Mouse (Mus musculus): ENCODE data around the gene Zfp90. TPM values are rescaled to one million over a fixed set of nuclear protein-coding genes. Genes with fewer than 3 reads are reported as not detected.

Zfp90 gene
- polyA plus RNA-seq, 1 experiment from 2014 or later: 31.4 TPM

GRCm38 (mm10) chr8:106387801-106388415 lies 27.2 kb upstream of the Zfp90 start:
- Histone ChIP-seq H3K9me3 (ENCODE audit: control insufficient read depth, low read length) (no peaks in the 10 kb centered on the region), H3K36me3 (ENCODE audit: control insufficient read depth, insufficient read depth, low read length) (no peaks in the 10 kb centered on the region), H3K4me3 (ENCODE audit: low read depth, low read length) (no peak overlapping the region), H3K4me2 (replicated peaks; ENCODE audit: low read depth, low read length) (no peak overlapping the region), H3K27ac (ENCODE audit: low read depth, low read length) (no peak overlapping the region), H3K9ac (ENCODE audit: low read depth, low read length) (no peak overlapping the region), H3K27me3 (ENCODE audit: control insufficient read depth, insufficient read depth, low read length) (no peaks in the 10 kb centered on the region), H3K4me1 (replicated peaks; ENCODE audit: control insufficient read depth, insufficient read depth, low read length) (no peaks in the 10 kb centered on the region)
- WGBS: 89% methylated on average over 9 of the region's 9 CpGs
- no peak for ATAC-seq (ENCODE audit: low FRiP score)
- no peak for DNase-seq (ENCODE audit: low spot score)

- no peak for ATAC-seq (ENCODE audit: low FRiP score)
Observed at GRCm38 (mm10) chr8:106394493-106394892, 20.6 kb upstream of the Zfp90 start.

GRCm38 (mm10) chr8:106399694-106400093 lies 15.4 kb upstream of the Zfp90 start:
- Histone ChIP-seq H3K4me3 (ENCODE audit: low read depth, low read length) (no peak overlapping the region), H3K4me1 (replicated peaks; ENCODE audit: control insufficient read depth, insufficient read depth, low read length) (no peaks in the 10 kb centered on the region), H3K27me3 (ENCODE audit: control insufficient read depth, insufficient read depth, low read length) (no peaks in the 10 kb centered on the region), H3K9me3 (ENCODE audit: control insufficient read depth, low read length) (no peaks in the 10 kb centered on the region), H3K36me3 (ENCODE audit: control insufficient read depth, insufficient read depth, low read length) (no peaks in the 10 kb centered on the region), H3K4me2 (replicated peaks; ENCODE audit: low read depth, low read length) (no peak overlapping the region), H3K27ac (ENCODE audit: low read depth, low read length) (no peak overlapping the region), H3K9ac (ENCODE audit: low read depth, low read length) (no peak overlapping the region)
- DNase-seq (ENCODE audit: low spot score) (no peak), ATAC-seq (ENCODE audit: low FRiP score) (no peak)
- WGBS: 75% methylated on average over 8 of the region's 8 CpGs

More at GRCm38 (mm10) chr8:106394493-106394892, 20.6 kb upstream of the Zfp90 start:
- DNase-seq (ENCODE audit: low spot score): no peak
- Histone ChIP-seq H3K9ac (ENCODE audit: low read depth, low read length) (no peak overlapping the region), H3K4me3 (ENCODE audit: low read depth, low read length) (no peak overlapping the region), H3K4me1 (replicated peaks; ENCODE audit: control insufficient read depth, insufficient read depth, low read length) (no peaks in the 10 kb centered on the region), H3K27me3 (ENCODE audit: control insufficient read depth, insufficient read depth, low read length) (no peaks in the 10 kb centered on the region), H3K9me3 (ENCODE audit: control insufficient read depth, low read length) (no peaks in the 10 kb centered on the region), H3K27ac (ENCODE audit: low read depth, low read length) (no peak overlapping the region), H3K36me3 (ENCODE audit: control insufficient read depth, insufficient read depth, low read length) (no peaks in the 10 kb centered on the region), H3K4me2 (replicated peaks; ENCODE audit: low read depth, low read length) (no peak overlapping the region)
- 90% methylated on average over 4 of the region's 4 CpGs for WGBS

- Histone ChIP-seq H3K9me3 (ENCODE audit: control insufficient read depth, low read length) (no peaks in the 10 kb centered on the region), H3K27ac (ENCODE audit: low read depth, low read length) (no peak overlapping the region), H3K9ac (ENCODE audit: low read depth, low read length) (no peak overlapping the region), H3K27me3 (ENCODE audit: control insufficient read depth, insufficient read depth, low read length) (no peaks in the 10 kb centered on the region), H3K4me1 (replicated peaks; ENCODE audit: control insufficient read depth, insufficient read depth, low read length) (no peaks in the 10 kb centered on the region), H3K36me3 (ENCODE audit: control insufficient read depth, insufficient read depth, low read length) (no peaks in the 10 kb centered on the region), H3K4me3 (ENCODE audit: low read depth, low read length) (no peak overlapping the region), H3K4me2 (replicated peaks; ENCODE audit: low read depth, low read length) (no peak overlapping the region)
- DNase-seq (ENCODE audit: low spot score) (no peak), ATAC-seq (ENCODE audit: low FRiP score) (no peak)
- 58% methylated on average over 5 of the region's 5 CpGs for WGBS
Observed at GRCm38 (mm10) chr8:106400181-106400580, 14.9 kb upstream of the Zfp90 start.

- WGBS: 48% methylated on average over 12 of the region's 12 CpGs
- H3K27ac ChIP-seq (ENCODE audit: low read depth, low read length): no peak overlapping the region
- H3K4me3 ChIP-seq (ENCODE audit: low read depth, low read length): no peak overlapping the region
- no peak overlapping the region for H3K4me2 ChIP-seq (replicated peaks; ENCODE audit: low read depth, low read length)
- no peaks in the 10 kb centered on the region for H3K4me1 ChIP-seq (replicated peaks; ENCODE audit: control insufficient read depth, insufficient read depth, low read length)
- ATAC-seq (ENCODE audit: low FRiP score) (no peak), DNase-seq (ENCODE audit: low spot score) (peak; percentile 64)
- no peak overlapping the region for H3K9ac ChIP-seq (ENCODE audit: low read depth, low read length)
- no peaks in the 10 kb centered on the region for H3K9me3 ChIP-seq (ENCODE audit: control insufficient read depth, low read length)
- no peaks in the 10 kb centered on the region for H3K36me3 ChIP-seq (ENCODE audit: control insufficient read depth, insufficient read depth, low read length)
- no peaks in the 10 kb centered on the region for H3K27me3 ChIP-seq (ENCODE audit: control insufficient read depth, insufficient read depth, low read length)
Observed at GRCm38 (mm10) chr8:106403246-106403933, 11.7 kb upstream of the Zfp90 start.

- Histone ChIP-seq H3K27ac (ENCODE audit: low read depth, low read length) (no peak overlapping the region), H3K4me1 (replicated peaks; ENCODE audit: control insufficient read depth, insufficient read depth, low read length) (no peaks in the 10 kb centered on the region), H3K4me2 (replicated peaks; ENCODE audit: low read depth, low read length) (no peak overlapping the region), H3K9ac (ENCODE audit: low read depth, low read length) (no peak overlapping the region), H3K4me3 (ENCODE audit: low read depth, low read length) (no peak overlapping the region), H3K9me3 (ENCODE audit: control insufficient read depth, low read length) (no peaks in the 10 kb centered on the region), H3K27me3 (ENCODE audit: control insufficient read depth, insufficient read depth, low read length) (no peaks in the 10 kb centered on the region), H3K36me3 (ENCODE audit: control insufficient read depth, insufficient read depth, low read length) (no peaks in the 10 kb centered on the region)
- ATAC-seq (ENCODE audit: low FRiP score) (no peak), DNase-seq (ENCODE audit: low spot score) (no peak)
- WGBS: 32% methylated on average over 3 of the region's 3 CpGs
Observed at GRCm38 (mm10) chr8:106404825-106405224, 10.3 kb upstream of the Zfp90 start.

- ATAC-seq (ENCODE audit: low FRiP score) (no peak), DNase-seq (ENCODE audit: low spot score) (no peak)
- Histone ChIP-seq H3K36me3 (ENCODE audit: control insufficient read depth, insufficient read depth, low read length) (no peaks in the 10 kb centered on the region), H3K4me3 (ENCODE audit: low read depth, low read length) (no peak overlapping the region), H3K27ac (ENCODE audit: low read depth, low read length) (no peak overlapping the region), H3K4me2 (replicated peaks; ENCODE audit: low read depth, low read length) (no peak overlapping the region), H3K27me3 (ENCODE audit: control insufficient read depth, insufficient read depth, low read length) (no peaks in the 10 kb centered on the region), H3K4me1 (replicated peaks; ENCODE audit: control insufficient read depth, insufficient read depth, low read length) (no peaks in the 10 kb centered on the region), H3K9me3 (ENCODE audit: control insufficient read depth, low read length) (no peaks in the 10 kb centered on the region), H3K9ac (ENCODE audit: low read depth, low read length) (no peak overlapping the region)
- 60% methylated on average over 16 of the region's 16 CpGs for WGBS
Observed at GRCm38 (mm10) chr8:106405810-106406209, 9.3 kb upstream of the Zfp90 start.

- ATAC-seq (ENCODE audit: low FRiP score) (no peak), DNase-seq (ENCODE audit: low spot score) (no peak)
- Histone ChIP-seq H3K9me3 (ENCODE audit: control insufficient read depth, low read length) (no peaks in the 10 kb centered on the region), H3K4me2 (replicated peaks; ENCODE audit: low read depth, low read length) (no peak overlapping the region), H3K27me3 (ENCODE audit: control insufficient read depth, insufficient read depth, low read length) (no peaks in the 10 kb centered on the region), H3K4me3 (ENCODE audit: low read depth, low read length) (no peak overlapping the region), H3K27ac (ENCODE audit: low read depth, low read length) (no peak overlapping the region), H3K4me1 (replicated peaks; ENCODE audit: control insufficient read depth, insufficient read depth, low read length) (no peaks in the 10 kb centered on the region), H3K36me3 (ENCODE audit: control insufficient read depth, insufficient read depth, low read length) (no peaks in the 10 kb centered on the region), H3K9ac (ENCODE audit: low read depth, low read length) (no peak overlapping the region)
- WGBS: 74% methylated on average over 7 of the region's 7 CpGs
Observed at GRCm38 (mm10) chr8:106410055-106410454, 5.1 kb upstream of the Zfp90 start.

GRCm38 (mm10) chr8:106410564-106410963 lies 4.6 kb upstream of the Zfp90 start:
- ATAC-seq (ENCODE audit: low FRiP score) (no peak), DNase-seq (ENCODE audit: low spot score) (no peak)
- no peak overlapping the region for H3K4me2 ChIP-seq (replicated peaks; ENCODE audit: low read depth, low read length)
- H3K9ac ChIP-seq (ENCODE audit: low read depth, low read length): no peak overlapping the region
- no peak overlapping the region for H3K4me3 ChIP-seq (ENCODE audit: low read depth, low read length)
- 79% methylated on average over 7 of the region's 7 CpGs for WGBS
- H3K4me1 ChIP-seq (replicated peaks; ENCODE audit: control insufficient read depth, insufficient read depth, low read length): no peaks in the 10 kb centered on the region
- no peaks in the 10 kb centered on the region for H3K27me3 ChIP-seq (ENCODE audit: control insufficient read depth, insufficient read depth, low read length)
- H3K27ac ChIP-seq (ENCODE audit: low read depth, low read length): no peak overlapping the region
- H3K36me3 ChIP-seq (ENCODE audit: control insufficient read depth, insufficient read depth, low read length): no peaks in the 10 kb centered on the region
- H3K9me3 ChIP-seq (ENCODE audit: control insufficient read depth, low read length): no peaks in the 10 kb centered on the region

Data from hindbrain, embryonic 11.5 days (tissue).